14 mouse cellular contexts compared by ENCODE assay signal in the genomic region with DNA sequence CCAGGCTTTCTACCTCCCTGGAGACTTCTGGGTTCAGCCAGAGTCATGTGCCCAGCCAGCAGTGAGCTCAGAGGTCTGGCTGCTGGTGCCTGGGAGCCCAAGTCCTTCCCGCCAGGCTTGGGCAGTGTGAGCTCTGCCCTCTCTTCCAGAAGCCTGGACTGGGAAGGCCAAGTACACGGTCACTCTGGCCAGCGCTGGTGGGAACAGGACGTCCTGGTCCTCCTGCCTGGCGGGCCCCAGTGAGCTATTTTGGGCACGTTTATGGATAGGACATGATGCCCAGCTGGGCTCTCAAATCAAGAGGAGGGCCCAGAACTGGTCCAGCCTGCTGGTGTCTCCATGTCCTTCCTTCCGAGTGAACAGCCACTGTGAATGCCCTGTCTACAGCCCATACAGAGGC.
A peak's percentile ranks its signal among the peaks of the same experiment; 100 is the strongest.
DNase-seq lines count a peak whose midpoint lies in the region; ATAC-seq and TF ChIP-seq lines count a peak whose summit lies in the region.
"Had no signal": no experiment of that assay in that cellular context is flagged by ENCODE, and none has a peak within 500 bp of the region (broad histone marks: within the 10 kb centered on the region; RNA-seq: fewer than 3 reads in every experiment).

No protein-coding gene starts in this region.

- peak; percentile 64 for DNase-seq in ovary, adult 18-20 months (ENCODE audit: low spot score)
- DNase-seq in ovary, postnatal 10 days (ENCODE audit: low spot score), result no peak
- DNase-seq in gastrocnemius, postnatal 14 days, result peak; percentile 86
- DNase-seq in heart, postnatal 36 days, result peak; percentile 77 to 79
- DNase-seq in lung, postnatal 25 days (ENCODE audit: low spot score), result peak; percentile 81
- no peak for DNase-seq in hindbrain, postnatal 0 days (ENCODE audit: low spot score)
- DNase-seq in yolk sac, embryonic 10.5 days (ENCODE audit: low spot score), result no peak
- no peak for DNase-seq in left cerebral cortex, adult 8-10 months (ENCODE audit: low spot score in 2 of 2)
- DNase-seq: cerebellum, postnatal 25 days; right cerebral cortex, postnatal 14 days had no signal

- H3K4me2 ChIP-seq in hindbrain, postnatal 0 days (ENCODE audit: low read depth, low read length), result no peak overlapping the region

- no peak for ATAC-seq in hindbrain, postnatal 0 days

- H3K27me3 ChIP-seq in hindbrain, postnatal 0 days (ENCODE audit: insufficient read depth, low read length), result no peaks in the 10 kb centered on the region

- H3K9me3 ChIP-seq in hindbrain, postnatal 0 days (ENCODE audit: low read length), result no peaks in the 10 kb centered on the region
- H3K9me3 ChIP-seq: hindbrain, embryonic 10.5 days had no signal

- no peaks in the 10 kb centered on the region for H3K36me3 ChIP-seq in hindbrain, postnatal 0 days (ENCODE audit: insufficient read depth, low read length)
- H3K36me3 ChIP-seq: hindbrain, embryonic 10.5 days had no signal

- no peak overlapping the region for H3K4me3 ChIP-seq in hindbrain, postnatal 0 days (ENCODE audit: low read length)
- H3K4me3 ChIP-seq: erythroblast, embryonic 14.5 days; hindbrain, embryonic 10.5 days; myocyte had no signal

- no peak overlapping the region for H3K27ac ChIP-seq in hindbrain, postnatal 0 days
- H3K27ac ChIP-seq: hindbrain, embryonic 10.5 days; macrophage had no signal

- intact Hi-C loops in gastrocnemius, postnatal 14 days (cut with DNase I; ENCODE audit: low total_unique reads), result no loop called here
- intact Hi-C loops in heart, postnatal 36 days (cut with DNase I), result no loop called here

- no peak for TF ChIP-seq CTCF in hindbrain, postnatal 0 days (IDR thresholded peaks at IDR 0.05; ENCODE audit: low read depth)

- no peaks in the 10 kb centered on the region for H3K4me1 ChIP-seq in hindbrain, postnatal 0 days (ENCODE audit: insufficient read depth, low read length)

- 77% methylated on average over 7 of the region's 7 CpGs for WGBS in hindbrain, postnatal 0 days

- no peak overlapping the region for H3K9ac ChIP-seq in hindbrain, postnatal 0 days (replicated peaks; ENCODE audit: low read length)

Comparison
In these comparisons a context has a peak if more than half of its experiments do, and no peak if none do; other contexts are left out.
1. DNase-seq: peak in ovary, adult 18-20 months (single experiment), gastrocnemius, postnatal 14 days (single experiment), heart, postnatal 36 days (2 of 2) and lung, postnatal 25 days (single experiment); none in ovary, postnatal 10 days (single experiment), hindbrain, postnatal 0 days (single experiment), yolk sac, embryonic 10.5 days (single experiment) and left cerebral cortex, adult 8-10 months (0 of 2).